Mouse (Mus musculus) MEL (cell line): ENCODE results near the gene Faap100.

Experiments
- CTCF ChIP-seq, 3 experiments: IDR thresholded peaks in 2 of 3; conservative IDR thresholded peaks in 1 of 3; 2 replicates each; pipeline ENCODE4 v1.5.1; 2011 to 2012; ENCODE audit warnings: low read length in 3 of 3, low read depth in 2 of 3, mild to moderate bottlenecking in 2 of 3, improper control_type of control experiment in 1 of 3, inconsistent platforms in 1 of 3, mixed read lengths in 1 of 3, moderate library complexity in 1 of 3; ENCODE audit not compliant: control insufficient read depth in 1 of 3, insufficient read depth in 1 of 3, poor library complexity in 1 of 3, severe bottlenecking in 1 of 3
- GABPA ChIP-seq: IDR thresholded peaks from 2 replicates; pipeline ENCODE4 v1.6.1; 2012; ENCODE audit warnings: low read depth, mild to moderate bottlenecking, inconsistent platforms, low read length, improper control_type of control experiment, moderate library complexity
- JUND ChIP-seq: IDR thresholded peaks from 2 replicates; pipeline ENCODE4 v1.6.1; 2011; ENCODE audit warnings: low read depth, mild to moderate bottlenecking, improper control_type of control experiment, low read length
- KAT2A ChIP-seq: conservative IDR thresholded peaks from 2 replicates; pipeline ENCODE4 v1.6.1; 2012; ENCODE audit warnings: low read depth, low read length, improper control_type of control experiment, inconsistent platforms
- MAX ChIP-seq: IDR thresholded peaks from 2 replicates; pipeline ENCODE4 v1.6.1; 2011; ENCODE audit warnings: low read length, improper control_type of control experiment
- NELFE ChIP-seq: IDR thresholded peaks from 2 replicates; pipeline ENCODE4 v1.6.1; 2011; ENCODE audit warnings: low read depth, low read length, improper control_type of control experiment
- POLR2A ChIP-seq, 2 experiments: IDR thresholded peaks; 2 replicates each; pipeline ENCODE4 v1.6.1; 2011 to 2012; ENCODE audit warnings: low read length in 2 of 2, mild to moderate bottlenecking in 2 of 2, control low read depth in 1 of 2, improper control_type of control experiment in 1 of 2, low read depth in 1 of 2, moderate library complexity in 1 of 2; ENCODE audit not compliant: control insufficient read depth in 1 of 2, insufficient read depth in 1 of 2, poor library complexity in 1 of 2
- RAD21 ChIP-seq: IDR thresholded peaks from 2 replicates; pipeline ENCODE4 v1.6.1; 2011; ENCODE audit warnings: mild to moderate bottlenecking, low read depth, low read length, improper control_type of control experiment

DNA sequence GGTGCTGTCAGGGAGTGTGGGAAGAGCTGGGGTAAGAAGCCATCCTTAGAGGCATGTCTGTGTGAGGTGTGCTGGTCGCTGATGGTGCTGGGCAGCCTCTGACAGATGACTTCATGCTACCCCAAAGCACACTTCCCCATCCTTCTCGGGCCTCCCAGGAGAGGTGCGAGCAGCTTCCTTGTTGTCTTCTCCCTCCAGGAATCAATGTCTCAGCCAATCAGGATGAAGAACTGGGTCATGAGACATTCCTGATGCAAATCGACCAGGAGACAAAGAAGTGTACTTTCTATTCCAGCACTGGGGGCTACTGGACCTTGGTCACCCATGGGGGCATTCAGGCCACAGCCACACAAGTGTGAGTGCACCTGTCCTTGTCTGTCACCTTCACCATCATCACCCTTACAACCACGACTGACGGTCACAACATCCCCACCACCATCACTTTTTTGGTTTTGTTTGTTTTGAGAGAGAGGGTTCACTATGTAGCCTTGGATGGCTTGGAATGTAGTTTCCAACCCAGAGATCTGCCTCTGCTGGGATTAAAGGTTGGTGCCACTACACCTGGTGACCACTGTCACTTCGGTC is 12.0 kb downstream of the Faap100 start:
- TF ChIP-seq RAD21 (no peak), POLR2A (IDR thresholded peaks at IDR 0.05; ENCODE audit: control insufficient read depth in 1 of 2, insufficient read depth in 1 of 2, low read depth in 1 of 2, low read length in 2 of 2, poor library complexity in 1 of 2) (no peak), NELFE (no peak), MAX (no peak), JUND (no peak), CTCF (IDR thresholded peaks at IDR 0.05 in 2 of 3, conservative IDR thresholded peaks at IDR 0.05 in 1 of 3; ENCODE audit: control insufficient read depth in 1 of 3, insufficient read depth in 1 of 3, low read depth in 2 of 3, low read length in 3 of 3, poor library complexity in 1 of 3, severe bottlenecking in 1 of 3) (no peak), KAT2A (no peak), GABPA (no peak)
